ENCODE assay signal across 24 mouse cellular contexts in the genomic region with DNA sequence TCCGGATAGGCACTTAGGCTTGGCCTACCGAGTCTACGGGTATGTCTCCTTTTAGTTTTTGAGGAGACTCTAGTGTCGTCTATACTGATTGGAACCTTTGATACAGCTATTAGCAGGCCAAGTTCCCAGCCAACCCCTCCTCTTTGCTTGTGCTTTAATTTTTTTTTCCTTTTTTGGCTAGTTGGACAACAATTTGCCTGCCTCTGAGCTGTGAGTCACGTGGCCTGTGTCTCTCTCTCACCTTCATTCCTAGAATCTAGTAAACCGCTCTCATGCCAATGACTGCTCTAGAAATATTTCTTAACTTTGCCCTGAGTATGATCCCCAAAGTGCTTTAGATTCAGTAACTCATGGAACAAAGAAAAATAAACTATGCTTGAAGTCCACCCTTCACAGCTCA. TPM values are rescaled to one million over a fixed set of nuclear protein-coding genes. Genes with fewer than 3 reads are reported as not detected.
DNase-seq lines count a peak whose midpoint lies in the region; ATAC-seq lines count a peak whose summit lies in the region.
"Had no signal": no experiment of that assay in that cellular context is flagged by ENCODE, and none has a peak within 500 bp of the region (broad histone marks: within the 10 kb centered on the region; RNA-seq: fewer than 3 reads in every experiment).

No protein-coding gene starts in this region.

- H3K9me3 ChIP-seq in kidney, embryonic 16.5 days (ENCODE audit: low read length): no peaks in the 10 kb centered on the region
- H3K9me3 ChIP-seq: embryonic facial prominence, embryonic 10.5 days; embryonic facial prominence, embryonic 12.5 days; forebrain, embryonic 13.5 days; forebrain, embryonic 15.5 days; G1E had no signal

- peak; percentile 42 for DNase-seq in heart, adult 11 months
- no peak for DNase-seq in heart, postnatal 4 days
- peak; percentile 14 to 37 for DNase-seq in kidney, adult 8-10 months
- peak; percentile 23 to 40 for DNase-seq in kidney, postnatal 36 days
- DNase-seq in kidney, postnatal 10 days: no peak
- DNase-seq: adrenal gland, adult 8-10 months; adrenal gland, postnatal 14 days; adrenal gland, postnatal 36 days; B cell, adult 2 months; cerebellum, adult 11-12 months; cerebellum, adult 2 months; cerebellum, adult 9-10 months; cerebellum, postnatal 10 days; cerebellum, postnatal 25 days had no signal

- no peak overlapping the region for H3K4me2 ChIP-seq in kidney, embryonic 16.5 days (replicated peaks; ENCODE audit: low read depth, low read length)
- H3K4me2 ChIP-seq: embryonic facial prominence, embryonic 12.5 days; forebrain, embryonic 13.5 days; forebrain, embryonic 15.5 days had no signal

- 92% methylated on average over 6 of the region's 6 CpGs for WGBS in kidney, embryonic 16.5 days

- ATAC-seq in kidney, embryonic 16.5 days (ENCODE audit: low FRiP score, low TSS enrichment): no peak
- ATAC-seq: activated CD4-positive, CD25-positive, alpha-beta regulatory T cell, adult 4 months; CD4-positive, CD25-positive, alpha-beta regulatory T cell, adult 4 months; forebrain, embryonic 13.5 days; forebrain, embryonic 15.5 days; Patski had no signal

- no peak overlapping the region for H3K9ac ChIP-seq in kidney, embryonic 16.5 days (replicated peaks; ENCODE audit: low read length)
- H3K9ac ChIP-seq: embryonic facial prominence, embryonic 12.5 days; forebrain, embryonic 13.5 days; forebrain, embryonic 15.5 days had no signal

- H3K4me3 ChIP-seq in kidney, embryonic 16.5 days (ENCODE audit: low read length): no peak overlapping the region
- H3K4me3 ChIP-seq: embryonic facial prominence, embryonic 10.5 days; embryonic facial prominence, embryonic 12.5 days; forebrain, embryonic 13.5 days; forebrain, embryonic 15.5 days had no signal

- no peaks in the 10 kb centered on the region for H3K4me1 ChIP-seq in kidney, embryonic 16.5 days (ENCODE audit: insufficient read depth, low read length)
- H3K4me1 ChIP-seq: embryonic facial prominence, embryonic 10.5 days; embryonic facial prominence, embryonic 12.5 days; forebrain, embryonic 13.5 days; forebrain, embryonic 15.5 days had no signal

- H3K27me3 ChIP-seq in kidney, embryonic 16.5 days (ENCODE audit: insufficient read depth, low read length): no peaks in the 10 kb centered on the region
- H3K27me3 ChIP-seq: CH12.LX; embryonic facial prominence, embryonic 12.5 days; forebrain, embryonic 13.5 days; forebrain, embryonic 15.5 days; Patski had no signal

- H3K36me3 ChIP-seq in kidney, embryonic 16.5 days (ENCODE audit: insufficient read depth, low read length): no peaks in the 10 kb centered on the region
- H3K36me3 ChIP-seq: embryonic facial prominence, embryonic 10.5 days; embryonic facial prominence, embryonic 12.5 days; forebrain, embryonic 15.5 days; G1E had no signal

- no peak overlapping the region for H3K27ac ChIP-seq in kidney, embryonic 16.5 days (ENCODE audit: low read length)
- H3K27ac ChIP-seq: embryonic facial prominence, embryonic 10.5 days; embryonic facial prominence, embryonic 12.5 days; forebrain, embryonic 13.5 days; forebrain, embryonic 15.5 days had no signal

RNA-seq across cellular contexts. Expression of gene Zfp518b, which starts 18.3 kb away (rescaled TPM):
- 10 to 100 TPM; 12.6 to 13.5 TPM for total RNA-seq in heart, postnatal 4 days (2021)
- polyA plus RNA-seq in kidney, embryonic 16.5 days (2015; fragmentation: Nextera tagmentation; extraction: Ambion mirVana): 17.1 and 19.8 TPM in 2 replicates
- total RNA-seq: CH12.LX had no signal
- polyA plus RNA-seq: G1E had no signal

Comparison
In these comparisons a context has a peak if more than half of its experiments do, and no peak if none do; other contexts are left out.
1. DNase-seq: peak in heart, adult 11 months (single experiment), kidney, adult 8-10 months (2 of 2) and kidney, postnatal 36 days (2 of 2); none in heart, postnatal 4 days (single experiment) and kidney, postnatal 10 days (single experiment).